Mouse (Mus musculus) layer of hippocampus, postnatal 25 days (tissue): ENCODE data around the gene Ccdc57. TPM values are rescaled to one million over a fixed set of nuclear protein-coding genes. Genes with fewer than 3 reads are reported as not detected.

ENCODE experiments used
- DNase-seq, 2 experiments: peaks; one replicate each; pipeline ENCODE4 v3.0.0; 2022; ENCODE audit warnings: mixed read lengths in 2 of 2, low spot score in 1 of 2; ENCODE audit errors: extremely low spot score in 1 of 2
- total RNA-seq, 2 experiments: library from RNA; stranded (reverse); gene quantifications; 2 replicates each; pipeline ENCODE4 v1.2.3; 2021

Ccdc57 gene
- total RNA-seq, 2 experiments from 2014 or later: 4.8 to 8.0 TPM

DNA sequence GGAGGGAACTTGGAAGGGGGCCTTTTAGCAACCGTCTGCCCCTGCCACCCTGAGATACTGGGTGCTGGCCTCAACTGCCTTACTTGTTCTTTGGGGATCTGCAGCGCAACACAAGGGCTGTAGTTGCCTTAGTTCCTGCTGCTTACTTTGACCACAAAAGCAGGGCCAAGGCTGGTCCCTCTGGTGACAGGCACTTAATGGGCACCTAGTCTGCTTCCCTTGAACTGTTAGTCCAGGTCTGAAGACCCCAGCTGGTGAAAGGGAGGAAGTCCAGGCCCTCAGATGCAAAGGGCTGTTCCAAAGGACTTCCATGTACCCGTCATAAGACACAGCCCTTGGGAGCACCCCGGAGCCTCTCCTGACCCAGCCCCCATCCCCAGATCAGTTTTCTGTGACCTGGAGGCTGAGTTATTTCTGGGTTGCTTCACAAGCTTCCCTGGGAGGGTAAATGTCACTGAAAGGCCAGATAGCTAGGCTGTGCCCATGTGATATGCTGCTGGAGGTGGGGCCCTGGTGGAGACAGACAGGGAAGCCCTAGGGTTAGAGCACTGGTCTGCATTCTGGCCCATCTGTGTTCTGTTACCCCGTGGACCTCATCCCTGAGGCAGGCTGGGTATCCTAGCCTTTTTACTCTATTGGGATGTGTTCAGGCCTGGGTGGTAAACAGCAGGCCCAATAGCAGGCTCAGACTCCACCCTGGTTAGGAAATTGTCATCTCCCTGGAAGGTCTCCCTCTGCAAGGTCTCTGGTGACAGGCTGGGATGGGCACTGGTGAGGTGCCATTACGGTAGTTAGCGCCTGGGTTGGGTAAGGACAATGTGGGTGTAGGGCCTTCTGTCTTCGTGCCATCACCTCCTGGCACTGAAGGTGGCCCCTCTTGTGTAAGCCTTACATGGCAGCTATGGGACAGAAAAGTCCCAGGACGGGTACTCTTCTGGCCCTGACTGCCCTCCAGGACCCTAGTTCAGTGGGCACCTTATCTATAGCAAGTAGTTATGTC, 19.4 kb upstream of the Ccdc57 start:
- DNase-seq: no peak

DNA sequence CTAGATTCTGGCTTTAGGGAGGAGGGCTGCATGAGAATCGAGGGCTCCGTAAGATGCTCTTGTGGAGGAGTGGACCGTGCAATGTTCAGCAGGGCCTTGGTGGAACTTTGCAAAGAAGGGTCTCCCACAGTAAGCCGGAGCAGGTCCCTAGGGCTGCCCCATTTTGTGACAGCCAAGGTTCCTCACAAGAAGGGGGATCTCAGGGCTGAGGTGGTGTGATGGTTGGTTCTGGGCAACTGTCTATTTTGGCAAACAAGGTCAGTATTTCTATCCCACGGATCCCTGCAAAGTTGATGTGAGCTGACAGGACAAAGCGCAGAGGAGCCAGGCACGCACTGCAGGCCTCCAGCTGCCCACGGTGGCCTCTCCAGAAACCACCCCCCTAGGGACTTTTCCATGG, 18.6 kb upstream of the Ccdc57 start:
- DNase-seq: no peak

- peak in 1 of 2 experiments; percentile 47 for DNase-seq
These were observed 17.9 kb upstream of the Ccdc57 start for GRCm38 (mm10) chr11:120950281-120951202.

GRCm38 (mm10) chr11:120949863-120950262, 17.2 kb upstream of the Ccdc57 start:
- DNase-seq: no peak

DNA sequence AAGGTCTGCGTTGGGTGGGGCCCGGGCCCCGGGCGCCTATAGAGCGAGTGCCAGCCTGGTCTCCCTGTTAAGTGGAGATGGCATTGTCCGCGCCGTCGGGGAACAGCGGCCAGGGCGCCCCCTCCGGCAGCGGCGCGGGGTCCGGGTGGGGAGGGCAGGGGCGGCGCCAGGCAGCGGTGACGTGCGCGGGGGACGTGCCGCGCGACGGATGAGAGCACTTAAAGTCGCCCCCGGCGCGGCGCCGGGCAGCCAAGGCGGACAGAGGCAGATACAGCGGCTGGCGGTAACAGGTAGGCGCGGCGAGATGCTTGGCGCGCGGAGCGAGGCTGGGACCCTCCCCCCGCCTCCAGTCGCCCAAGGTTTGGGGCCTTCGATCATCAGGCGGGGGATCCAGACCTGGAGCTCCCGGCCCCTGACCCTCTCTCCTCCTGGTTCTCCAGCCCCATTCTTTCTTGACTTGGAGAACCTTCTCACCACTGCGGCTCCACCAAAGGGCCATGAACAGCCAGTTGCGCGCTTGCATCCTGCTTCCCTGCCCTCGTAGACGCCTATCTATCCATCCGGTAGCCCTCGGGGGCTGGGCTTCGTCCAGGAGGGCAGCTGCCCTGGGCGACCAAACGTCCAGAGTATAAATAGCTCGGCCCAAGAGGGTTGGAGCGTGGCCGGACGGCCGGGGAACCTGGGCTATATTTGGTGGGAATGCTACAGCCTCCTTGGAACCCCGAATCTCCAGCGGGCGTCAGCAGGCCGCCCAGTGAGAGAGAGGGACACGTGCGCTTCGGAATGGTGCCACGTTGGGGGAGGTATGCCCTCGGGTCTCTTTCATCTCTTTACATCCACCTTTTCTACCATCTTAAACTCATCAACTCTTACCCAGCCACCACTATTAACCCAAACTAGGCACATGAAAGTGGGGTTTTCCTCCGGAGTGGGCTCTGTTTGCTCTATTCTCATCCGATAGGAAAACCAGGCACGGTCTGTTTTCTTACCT, 16.5 kb upstream of the Ccdc57 start:
- DNase-seq: no peak

GRCm38 (mm10) chr11:120948328-120948727, 15.7 kb upstream of the Ccdc57 start, which contains the start of gene Slc16a3:
Slc16a3 (plus strand) TSS chr11:120948480.
- DNase-seq: no peak

- no peak for DNase-seq
These were observed 13.3 kb upstream of the Ccdc57 start for GRCm38 (mm10) chr11:120945926-120946325.

DNA sequence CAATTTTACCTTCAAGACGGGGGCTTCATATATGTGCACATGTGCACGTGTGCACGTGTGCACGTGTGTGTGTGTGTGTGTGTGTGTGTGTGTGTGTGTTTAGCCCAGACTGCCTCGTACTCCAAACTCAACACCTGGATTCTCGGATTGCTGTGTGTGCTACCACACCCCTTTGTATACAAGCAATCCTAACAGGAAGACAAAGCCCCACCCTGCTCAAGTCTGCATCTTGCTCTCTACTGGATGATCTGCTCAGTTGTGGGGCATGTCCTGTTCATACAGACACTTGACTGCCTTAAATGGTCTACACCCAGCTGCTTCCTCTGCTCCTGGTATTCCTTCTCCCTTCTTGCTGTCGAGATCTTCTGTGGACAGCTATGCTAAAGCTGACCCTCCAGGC, 12.6 kb upstream of the Ccdc57 start:
- no peak for DNase-seq

- no peak for DNase-seq
These were observed 8.3 kb upstream of the Ccdc57 start for GRCm38 (mm10) chr11:120940959-120941358.

- DNase-seq: no peak
These were observed 7.2 kb upstream of the Ccdc57 start for GRCm38 (mm10) chr11:120939712-120940341.

GRCm38 (mm10) chr11:120938795-120939194, 6.1 kb upstream of the Ccdc57 start:
- DNase-seq: no peak

DNA sequence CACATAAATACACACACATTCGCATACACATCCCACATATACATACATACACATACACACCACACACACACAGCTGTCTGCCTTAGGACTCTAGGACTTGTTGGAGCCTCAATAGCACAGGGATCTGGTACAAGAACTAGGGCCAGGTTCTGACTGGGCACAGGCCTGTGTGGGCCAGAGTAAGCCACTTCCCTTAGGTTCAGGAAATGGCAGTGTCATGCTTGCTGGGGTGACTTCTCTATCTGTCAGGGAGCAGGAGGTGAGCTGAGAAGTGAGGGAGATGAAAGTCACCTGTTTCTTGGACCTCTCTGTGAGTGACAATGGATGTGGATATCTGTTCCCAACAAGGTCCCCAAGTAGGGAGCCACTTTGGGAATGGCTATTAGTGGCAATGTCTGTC, 5.3 kb upstream of the Ccdc57 start:
- DNase-seq: no peak

- no peak for DNase-seq
These were observed 1.2 kb downstream of the Ccdc57 start for GRCm38 (mm10) chr11:120931479-120931878.

GRCm38 (mm10) chr11:120928468-120928867, 4.2 kb downstream of the Ccdc57 start:
- DNase-seq: no peak

DNA sequence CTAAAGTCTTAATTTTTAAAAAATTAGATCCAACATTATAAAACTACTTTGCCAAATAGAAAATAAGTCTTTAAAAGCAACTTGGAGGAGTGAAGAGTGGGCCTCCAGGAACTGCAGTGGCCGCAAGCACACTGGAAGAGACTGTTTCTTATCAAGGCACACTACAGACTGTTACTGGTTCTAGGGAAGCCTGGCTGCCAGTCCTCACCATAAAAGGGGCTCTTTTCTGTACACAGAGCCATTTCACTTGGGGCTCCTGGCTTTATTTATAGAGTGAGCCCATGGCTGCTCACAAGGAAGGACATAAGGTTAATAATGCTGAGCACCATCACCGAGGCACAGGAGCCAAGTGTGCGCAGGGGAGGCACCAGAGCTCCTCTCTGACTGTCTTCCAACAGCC, 10.1 kb downstream of the Ccdc57 start:
- DNase-seq: no peak

GRCm38 (mm10) chr11:120917756-120918155, 14.9 kb downstream of the Ccdc57 start:
- no peak for DNase-seq

- no peak for DNase-seq
These were observed 16.2 kb downstream of the Ccdc57 start for GRCm38 (mm10) chr11:120916477-120916876.

DNA sequence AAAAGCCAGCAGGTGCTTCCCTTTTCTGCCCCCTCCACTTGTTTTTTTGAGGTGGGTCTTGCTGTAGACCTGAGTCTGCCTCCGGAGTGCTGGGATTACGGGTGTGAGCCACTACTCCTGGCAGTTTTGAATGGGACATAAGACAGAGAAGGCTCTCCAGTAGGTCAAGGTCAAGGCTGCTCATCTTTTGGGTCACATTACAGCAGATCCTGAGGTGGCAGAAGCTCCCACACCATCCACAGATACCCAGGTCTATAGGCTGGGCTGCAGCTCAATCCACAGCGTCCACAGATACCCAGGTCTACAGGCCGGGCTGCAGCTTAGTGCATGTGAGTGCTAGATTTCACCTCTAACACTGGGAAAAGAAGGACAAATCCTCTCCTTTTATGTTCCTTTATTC, 18.9 kb downstream of the Ccdc57 start:
- DNase-seq: no peak

GRCm38 (mm10) chr11:120905430-120905873, 27.2 kb downstream of the Ccdc57 start:
- DNase-seq: peak; percentile 46 to 71
